Mouse (Mus musculus): ENCODE data around the gene Lgals8.
"Not testable (repeated sequence)": the region's sequence is repeated elsewhere in the genome, so short reads cannot be mapped to it uniquely, and the experiment has no call there.

The Lgals8 gene

GRCm38 (mm10) chr13:12464844-12465243 is at the start of gene Lgals8:
Gene Lgals8 (minus strand): TSS chr13:12464944.
- DNase-seq (ENCODE audit: low spot score), result no peak

GRCm38 (mm10) chr13:12511189-12511965 is 46.6 kb upstream of the Lgals8 start:
- no peak for DNase-seq (ENCODE audit: low spot score)

GRCm38 (mm10) chr13:12510032-12510431 is 45.3 kb upstream of the Lgals8 start:
- no peak for DNase-seq (ENCODE audit: low spot score)

DNA sequence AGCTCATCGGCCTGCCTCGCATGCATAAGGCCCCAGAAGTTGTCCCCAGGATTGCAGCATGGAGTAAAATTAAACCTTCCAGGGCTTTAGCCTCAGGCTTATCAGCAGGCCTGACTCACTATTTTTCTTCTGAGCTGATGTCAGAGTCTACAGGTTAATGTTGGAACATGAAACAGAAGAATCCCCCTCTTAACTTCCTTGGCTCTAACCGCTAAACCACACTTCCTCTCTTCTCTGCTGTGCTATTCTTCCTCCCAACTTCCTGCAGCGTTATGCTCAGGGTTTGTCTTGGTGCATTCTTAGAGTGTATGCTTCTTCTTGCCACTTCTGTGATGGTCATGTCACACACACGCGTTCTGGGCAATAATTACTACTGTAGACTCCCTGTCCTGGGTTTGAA is 42.7 kb upstream of the Lgals8 start:
- DNase-seq (ENCODE audit: low spot score), result no peak

DNA sequence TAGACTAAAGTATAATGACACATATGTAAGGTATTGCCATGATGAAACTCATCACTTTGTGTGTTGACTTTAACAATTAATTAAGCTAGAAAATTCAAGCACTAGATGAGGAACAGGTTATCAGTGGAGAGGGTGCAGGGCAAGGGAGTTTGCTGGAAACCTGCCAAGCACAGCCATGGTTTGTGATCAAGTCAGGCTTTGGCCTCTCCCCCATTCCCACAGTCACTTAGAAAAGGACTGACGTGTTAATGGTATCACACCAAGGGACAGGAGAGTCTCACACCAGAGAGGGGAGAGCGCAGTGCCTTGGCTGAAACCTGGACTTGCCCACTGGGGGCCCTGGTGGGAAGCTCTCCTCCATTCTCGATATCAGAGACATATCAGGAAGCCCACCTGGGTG is 40.6 kb upstream of the Lgals8 start:
- no peak for DNase-seq (ENCODE audit: low spot score)

- no peak for DNase-seq (ENCODE audit: low spot score)
Measured at GRCm38 (mm10) chr13:12503238-12503751, 38.6 kb upstream of the Lgals8 start.

- DNase-seq (ENCODE audit: low spot score), result no peak
Measured at GRCm38 (mm10) chr13:12502665-12503237, 38.0 kb upstream of the Lgals8 start.

DNA sequence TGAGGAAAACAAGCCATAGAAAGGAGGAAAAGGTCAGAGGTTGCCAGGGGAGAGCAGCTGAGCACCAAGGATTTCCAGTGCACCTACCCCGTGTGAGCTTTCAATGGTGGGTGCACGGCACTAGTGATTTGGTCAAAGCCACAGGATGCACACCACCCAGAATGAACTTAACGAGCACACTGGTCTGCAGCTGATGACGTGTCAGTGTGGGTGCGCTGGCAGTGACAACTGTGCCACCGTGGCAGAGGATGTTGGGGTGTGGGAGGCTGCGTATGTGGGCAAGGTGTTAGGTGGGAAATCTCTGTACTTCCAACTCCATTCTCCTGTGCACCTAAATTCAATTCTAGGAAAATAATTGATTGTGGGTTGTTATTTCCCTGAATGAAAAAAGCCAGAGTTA is 34.4 kb upstream of the Lgals8 start:
- no peak for DNase-seq (ENCODE audit: low spot score)

GRCm38 (mm10) chr13:12497809-12498208 is 33.1 kb upstream of the Lgals8 start:
- no peak for DNase-seq (ENCODE audit: low spot score)

GRCm38 (mm10) chr13:12494750-12495149 is 30.0 kb upstream of the Lgals8 start:
- DNase-seq (ENCODE audit: low spot score), result no peak

- no peak for DNase-seq (ENCODE audit: low spot score)
Measured at GRCm38 (mm10) chr13:12492515-12492914, 27.8 kb upstream of the Lgals8 start.

DNA sequence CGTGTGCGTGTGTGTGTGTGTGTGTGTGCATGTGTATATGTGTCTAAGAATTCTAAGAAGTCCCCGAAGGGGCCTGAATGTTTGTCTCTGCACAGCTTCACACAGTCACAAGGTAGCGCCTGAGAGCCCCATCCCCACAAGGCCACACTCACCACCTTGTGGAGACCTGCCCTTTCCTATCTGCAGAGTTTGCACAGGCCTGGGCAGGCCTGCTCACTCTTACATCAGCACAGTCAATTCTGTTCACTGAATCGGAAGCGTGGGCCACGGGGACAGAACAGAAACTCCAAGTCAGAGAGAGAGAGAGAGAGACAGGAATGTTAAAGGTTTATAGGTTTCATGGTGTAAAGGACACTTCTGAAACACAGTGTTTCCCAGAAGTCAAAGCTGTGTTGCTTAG is 20.9 kb upstream of the Lgals8 start:
- DNase-seq (ENCODE audit: low spot score), result no peak

DNA sequence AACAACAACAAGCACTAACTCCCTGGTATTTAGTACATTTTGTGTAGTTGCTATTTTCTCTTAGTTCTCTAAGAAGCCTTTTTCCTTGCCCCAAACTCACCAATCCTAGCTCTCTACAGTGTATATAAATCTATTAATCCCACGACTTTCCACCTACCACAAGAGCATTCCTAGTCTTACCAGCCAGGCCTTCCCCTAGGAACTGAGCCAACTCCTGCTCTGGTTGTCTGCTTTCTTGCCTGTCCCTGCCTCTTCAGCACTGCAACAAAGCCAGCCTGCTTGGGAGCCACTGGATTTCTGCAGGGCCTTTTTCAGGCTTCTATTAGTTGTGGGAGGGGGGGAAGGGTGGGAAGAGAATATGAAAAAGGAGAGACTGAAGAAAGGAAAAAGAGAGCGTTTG is 20.5 kb upstream of the Lgals8 start:
- no peak for DNase-seq (ENCODE audit: low spot score)

DNA sequence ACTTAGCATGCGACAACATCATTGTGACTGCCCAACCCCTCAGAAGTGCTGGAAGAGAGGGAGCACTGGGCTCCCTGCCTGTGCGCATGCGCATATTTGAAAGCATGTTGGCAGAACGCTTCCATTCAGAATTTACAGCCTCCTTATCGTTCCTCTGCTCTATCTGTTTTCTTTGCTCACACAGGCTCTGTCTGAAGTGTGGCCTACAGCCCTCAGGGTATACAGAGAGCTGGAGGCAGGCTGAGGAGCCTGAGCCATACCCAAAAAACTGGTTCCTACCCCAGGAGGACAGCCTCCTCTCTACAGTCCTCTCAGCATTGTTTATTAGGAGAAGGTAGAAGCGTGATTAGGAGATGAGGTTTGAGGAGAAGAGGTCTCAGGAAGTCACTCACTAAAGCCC is 15.1 kb upstream of the Lgals8 start:
- DNase-seq (ENCODE audit: low spot score), result no peak

DNA sequence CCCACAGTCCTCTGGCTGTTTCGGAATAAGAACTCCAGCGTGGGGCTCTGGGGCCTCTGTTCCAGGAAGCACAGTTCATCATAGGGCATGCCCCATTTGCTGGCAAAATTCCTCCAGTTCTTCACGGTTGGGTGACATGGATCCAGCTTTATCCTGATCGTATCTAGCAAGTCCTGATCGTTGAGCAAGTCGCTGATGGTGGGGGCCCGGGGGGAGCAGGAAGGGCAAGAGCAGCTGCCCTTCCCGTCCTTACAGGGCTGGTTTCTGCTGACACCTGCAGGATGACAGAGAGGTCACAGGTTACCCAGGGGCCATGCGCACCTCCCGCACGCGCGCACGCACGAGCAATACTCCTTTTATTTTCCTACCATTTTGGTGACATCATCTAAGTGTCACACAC is 13.6 kb upstream of the Lgals8 start:
- no peak for DNase-seq (ENCODE audit: low spot score)

GRCm38 (mm10) chr13:12476886-12477285 is 12.1 kb upstream of the Lgals8 start:
- DNase-seq (ENCODE audit: low spot score), result no peak

- DNase-seq (ENCODE audit: low spot score), result no peak
Measured at GRCm38 (mm10) chr13:12475239-12475638, 10.5 kb upstream of the Lgals8 start.

DNA sequence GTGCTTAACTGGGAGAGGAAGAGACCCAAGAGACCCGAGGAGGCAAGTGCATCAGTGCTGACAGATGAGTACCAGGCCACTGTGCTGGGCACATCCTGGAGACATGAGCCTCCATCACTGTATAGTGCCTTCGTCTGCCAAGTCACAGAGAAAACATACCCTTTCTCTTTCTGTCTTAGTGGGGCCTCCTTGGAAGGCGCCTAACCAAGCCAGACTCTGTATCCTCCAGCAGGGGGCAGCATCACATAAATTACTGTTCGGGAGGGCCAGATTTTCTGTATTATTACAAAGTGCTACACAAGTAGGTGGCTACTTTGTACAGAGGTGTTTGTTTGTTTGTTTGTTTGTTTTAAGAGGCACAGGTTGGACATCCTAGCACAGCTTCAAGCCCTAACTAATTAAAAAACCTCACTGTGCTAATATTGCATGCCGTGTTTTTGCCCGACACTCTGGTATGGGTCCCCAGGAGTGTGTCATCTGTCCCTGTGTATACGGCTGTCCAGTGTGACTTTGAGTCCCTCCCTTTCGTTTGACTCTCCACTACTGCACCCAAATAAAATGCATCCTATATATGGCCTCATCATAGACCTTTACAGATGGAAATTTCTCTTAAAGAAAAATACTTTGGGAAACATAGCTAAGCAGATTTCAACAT is 9.1 kb upstream of the Lgals8 start:
- DNase-seq (ENCODE audit: low spot score), result peak; percentile 73

GRCm38 (mm10) chr13:12468488-12468887 is 3.7 kb upstream of the Lgals8 start:
- no peak for DNase-seq (ENCODE audit: low spot score)

- not testable (repeated sequence) for DNase-seq (ENCODE audit: low spot score)
Measured at GRCm38 (mm10) chr13:12464159-12464558, 585 bp downstream of the Lgals8 start.

- DNase-seq (ENCODE audit: low spot score), result no peak
Measured at GRCm38 (mm10) chr13:12462623-12463022, 2.1 kb downstream of the Lgals8 start.

GRCm38 (mm10) chr13:12461730-12462119 is 3.0 kb downstream of the Lgals8 start:
- DNase-seq (ENCODE audit: low spot score), result no peak

Measured in layer of hippocampus, adult 11-12 months (tissue).